Mouse (Mus musculus): ENCODE measurements around the gene Rab27a. TPM values are rescaled to one million over a fixed set of nuclear protein-coding genes. Genes with fewer than 3 reads are reported as not detected.

Gene Rab27a
- total RNA-seq, 1 experiment, result 4.6 TPM

DNA sequence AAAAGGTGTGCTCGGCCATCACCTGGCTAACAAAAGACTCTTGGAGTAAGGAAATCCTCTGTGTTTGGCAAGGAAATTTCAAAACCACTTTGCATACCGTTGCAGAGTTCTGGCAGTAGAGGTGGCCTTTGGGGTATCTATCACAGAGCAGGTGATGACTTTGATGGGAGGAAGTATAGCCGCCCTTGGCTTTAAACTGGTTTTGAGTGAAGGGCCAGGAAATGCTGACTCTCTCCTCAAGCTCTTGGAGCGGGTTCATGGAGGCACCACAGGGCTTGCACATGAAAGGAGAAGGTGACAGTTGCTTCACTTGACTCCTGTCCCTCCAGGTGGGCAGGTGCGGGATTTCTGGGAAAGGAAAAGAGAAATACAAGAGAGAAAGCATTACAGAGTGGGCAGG lies 42.9 kb downstream of the Rab27a start:
- in situ Hi-C loops (cut with MboI; ENCODE audit: low sequenced_read_pairs in 2 of 2, unreplicated experiment in 2 of 2), result no loop called here
- Histone ChIP-seq H3K36me3 (ENCODE audit: control insufficient read depth, insufficient read depth, low read length, poor library complexity, severe bottlenecking) (no peaks in the 10 kb centered on the region; the same call in 1 of the 2 replicates), H3K9ac (ENCODE audit: insufficient read depth, low read depth, low read length, poor library complexity, severe bottlenecking) (no peak overlapping the region), H3K4me3 (ENCODE audit: insufficient read depth in 1 of 2, low read depth in 1 of 2, low read length in 2 of 2, poor library complexity in 1 of 2, severe bottlenecking in 1 of 2) (no peak overlapping the region), H3K4me1 (ENCODE audit: control insufficient read depth in 2 of 2, insufficient read depth in 2 of 2, low read length in 2 of 2, poor library complexity in 1 of 2) (peaks cover 0 to 36% of the 10 kb centered on the region in 2 experiments; a peak in 2 of 4 replicates), H3K27ac (ENCODE audit: insufficient read depth, low read depth, low read length, poor library complexity, severe bottlenecking) (no peak overlapping the region), H3K9me3 (ENCODE audit: control insufficient read depth, insufficient read depth, low read depth, low read length) (no peaks in the 10 kb centered on the region)
- TF ChIP-seq CHD2 (IDR thresholded peaks at IDR 0.05; ENCODE audit: low read depth, low read length) (no peak), HCFC1 (IDR thresholded peaks at IDR 0.05; ENCODE audit: borderline replicate concordance, insufficient read depth, low read length) (no peak), ZC3H11A (IDR thresholded peaks at IDR 0.05; ENCODE audit: borderline replicate concordance, low read depth, low read length) (no peak), ZNF384 (IDR thresholded peaks at IDR 0.05; ENCODE audit: low read depth, low read length) (no peak), MAFK (IDR thresholded peaks at IDR 0.05; ENCODE audit: insufficient read depth, low read depth, low read length) (no peak)
- DNase-seq (ENCODE audit: low read depth, low spot score), result no peak

- no peaks in the 10 kb centered on the region for H3K9me3 ChIP-seq (ENCODE audit: control insufficient read depth, insufficient read depth, low read depth, low read length)
- no peak overlapping the region for H3K9ac ChIP-seq (ENCODE audit: insufficient read depth, low read depth, low read length, poor library complexity, severe bottlenecking)
- H3K36me3 ChIP-seq (ENCODE audit: control insufficient read depth, insufficient read depth, low read length, poor library complexity, severe bottlenecking), result no peaks in the 10 kb centered on the region; the same call in 1 of the 2 replicates
- no peak for DNase-seq (ENCODE audit: low read depth, low spot score)
- TF ChIP-seq CHD2 (IDR thresholded peaks at IDR 0.05; ENCODE audit: low read depth, low read length), result no peak
- peak; percentile 68 for TF ChIP-seq MAFK (IDR thresholded peaks at IDR 0.05; ENCODE audit: insufficient read depth, low read depth, low read length)
- in situ Hi-C loops (cut with MboI; ENCODE audit: low sequenced_read_pairs in 2 of 2, unreplicated experiment in 2 of 2), result no loop called here
- no peak overlapping the region for H3K27ac ChIP-seq (ENCODE audit: insufficient read depth, low read depth, low read length, poor library complexity, severe bottlenecking)
- peaks cover 4 to 42% of the 10 kb centered on the region in 2 experiments; a peak in 3 of 4 replicates for H3K4me1 ChIP-seq (ENCODE audit: control insufficient read depth in 2 of 2, insufficient read depth in 2 of 2, low read length in 2 of 2, poor library complexity in 1 of 2)
- no peak overlapping the region for H3K4me3 ChIP-seq (ENCODE audit: insufficient read depth in 1 of 2, low read depth in 1 of 2, low read length in 2 of 2, poor library complexity in 1 of 2, severe bottlenecking in 1 of 2)
Measured at GRCm38 (mm10) chr9:73089222-73089920, 44.7 kb downstream of the Rab27a start.

GRCm38 (mm10) chr9:73090121-73090520 lies 45.5 kb downstream of the Rab27a start:
- Histone ChIP-seq H3K4me3 (ENCODE audit: insufficient read depth in 1 of 2, low read depth in 1 of 2, low read length in 2 of 2, poor library complexity in 1 of 2, severe bottlenecking in 1 of 2) (no peak overlapping the region), H3K36me3 (ENCODE audit: control insufficient read depth, insufficient read depth, low read length, poor library complexity, severe bottlenecking) (no peaks in the 10 kb centered on the region; the same call in 1 of the 2 replicates), H3K9me3 (ENCODE audit: control insufficient read depth, insufficient read depth, low read depth, low read length) (no peaks in the 10 kb centered on the region), H3K27ac (ENCODE audit: insufficient read depth, low read depth, low read length, poor library complexity, severe bottlenecking) (no peak overlapping the region), H3K9ac (ENCODE audit: insufficient read depth, low read depth, low read length, poor library complexity, severe bottlenecking) (no peak overlapping the region), H3K4me1 (ENCODE audit: control insufficient read depth in 2 of 2, insufficient read depth in 2 of 2, low read length in 2 of 2, poor library complexity in 1 of 2) (peaks cover 4 to 36% of the 10 kb centered on the region in 2 experiments; a peak in 3 of 4 replicates)
- no peak for DNase-seq (ENCODE audit: low read depth, low spot score)
- in situ Hi-C loops (cut with MboI; ENCODE audit: low sequenced_read_pairs in 2 of 2, unreplicated experiment in 2 of 2), result no loop called here
- TF ChIP-seq ZNF384 (IDR thresholded peaks at IDR 0.05; ENCODE audit: low read depth, low read length), result no peak
- TF ChIP-seq ZC3H11A (IDR thresholded peaks at IDR 0.05; ENCODE audit: borderline replicate concordance, low read depth, low read length), result no peak
- no peak for TF ChIP-seq MAFK (IDR thresholded peaks at IDR 0.05; ENCODE audit: insufficient read depth, low read depth, low read length)

- H3K9me3 ChIP-seq (ENCODE audit: control insufficient read depth, insufficient read depth, low read depth, low read length), result no peaks in the 10 kb centered on the region
- TF ChIP-seq HCFC1 (IDR thresholded peaks at IDR 0.05; ENCODE audit: borderline replicate concordance, insufficient read depth, low read length), result no peak
- no peak for TF ChIP-seq ZNF384 (IDR thresholded peaks at IDR 0.05; ENCODE audit: low read depth, low read length)
- TF ChIP-seq CHD2 (IDR thresholded peaks at IDR 0.05; ENCODE audit: low read depth, low read length), result no peak
- peak; percentile 93 for TF ChIP-seq ZC3H11A (IDR thresholded peaks at IDR 0.05; ENCODE audit: borderline replicate concordance, low read depth, low read length)
- TF ChIP-seq MAFK (IDR thresholded peaks at IDR 0.05; ENCODE audit: insufficient read depth, low read depth, low read length), result no peak
- no peak overlapping the region for H3K27ac ChIP-seq (ENCODE audit: insufficient read depth, low read depth, low read length, poor library complexity, severe bottlenecking)
- DNase-seq (ENCODE audit: low read depth, low spot score), result no peak
- no peaks in the 10 kb centered on the region for H3K36me3 ChIP-seq (ENCODE audit: control insufficient read depth, insufficient read depth, low read length, poor library complexity, severe bottlenecking)
- H3K4me1 ChIP-seq (ENCODE audit: control insufficient read depth in 2 of 2, insufficient read depth in 2 of 2, low read length in 2 of 2, poor library complexity in 1 of 2), result peaks cover 4 to 30% of the 10 kb centered on the region in 2 experiments; a peak in 3 of 4 replicates
- in situ Hi-C loops (cut with MboI; ENCODE audit: low sequenced_read_pairs in 2 of 2, unreplicated experiment in 2 of 2), result no loop called here
- H3K9ac ChIP-seq (ENCODE audit: insufficient read depth, low read depth, low read length, poor library complexity, severe bottlenecking), result no peak overlapping the region
- no peak overlapping the region for H3K4me3 ChIP-seq (ENCODE audit: insufficient read depth in 1 of 2, low read depth in 1 of 2, low read length in 2 of 2, poor library complexity in 1 of 2, severe bottlenecking in 1 of 2)
Measured at GRCm38 (mm10) chr9:73091747-73092146, 47.1 kb downstream of the Rab27a start.

Measured in ES-E14 (cell line).